Mouse (Mus musculus) mature B cell (primary cell): ENCODE data around the gene Tbx20.

Experiments used
- in situ Hi-C: fragments of 300-500 bp; cut with MboI; formaldehyde crosslinking; loops from 2 replicates; pipeline ENCODE4 v1.14.3; 2019

The Tbx20 gene

GRCm38 (mm10) chr9:24774160-24774969 lies at the start of gene Tbx20:
Gene Tbx20, minus strand, starts transcription at chr9:24774303.
- in situ Hi-C loops, result no loop called here

GRCm38 (mm10) chr9:24818511-24818910 lies 44.4 kb upstream of the Tbx20 start:
- in situ Hi-C loops, result no loop called here

GRCm38 (mm10) chr9:24812461-24812860 lies 38.4 kb upstream of the Tbx20 start:
- in situ Hi-C loops, result no loop called here

- in situ Hi-C loops, result no loop called here
Observed at GRCm38 (mm10) chr9:24792110-24792509, 18.0 kb upstream of the Tbx20 start.

GRCm38 (mm10) chr9:24789396-24789795 lies 15.3 kb upstream of the Tbx20 start:
- in situ Hi-C loops, result no loop called here

- in situ Hi-C loops, result no loop called here
Observed at GRCm38 (mm10) chr9:24782338-24782737, 8.2 kb upstream of the Tbx20 start.

- in situ Hi-C loops, result no loop called here
Observed at GRCm38 (mm10) chr9:24780929-24781441, 6.9 kb upstream of the Tbx20 start.

- in situ Hi-C loops, result no loop called here
Observed at GRCm38 (mm10) chr9:24780391-24780928, 6.4 kb upstream of the Tbx20 start.

- in situ Hi-C loops, result no loop called here
Observed at GRCm38 (mm10) chr9:24779975-24780374, 5.9 kb upstream of the Tbx20 start.

GRCm38 (mm10) chr9:24778571-24778970 lies 4.5 kb upstream of the Tbx20 start:
- in situ Hi-C loops, result no loop called here

GRCm38 (mm10) chr9:24777961-24778360 lies 3.9 kb upstream of the Tbx20 start:
- in situ Hi-C loops, result no loop called here

- in situ Hi-C loops, result no loop called here
Observed at GRCm38 (mm10) chr9:24777176-24777895, 3.2 kb upstream of the Tbx20 start.

- in situ Hi-C loops, result no loop called here
Observed at GRCm38 (mm10) chr9:24776487-24776886, 2.4 kb upstream of the Tbx20 start.

- in situ Hi-C loops, result no loop called here
Observed at GRCm38 (mm10) chr9:24775567-24775966, 1.5 kb upstream of the Tbx20 start.

- in situ Hi-C loops, result no loop called here
Observed at GRCm38 (mm10) chr9:24775001-24775400, 898 bp upstream of the Tbx20 start.

GRCm38 (mm10) chr9:24773669-24774068 lies 434 bp downstream of the Tbx20 start:
- in situ Hi-C loops, result no loop called here

- in situ Hi-C loops, result no loop called here
Observed at GRCm38 (mm10) chr9:24773171-24773570, 932 bp downstream of the Tbx20 start.

GRCm38 (mm10) chr9:24772431-24773120 lies 1.5 kb downstream of the Tbx20 start:
- in situ Hi-C loops, result no loop called here

GRCm38 (mm10) chr9:24771713-24772112 lies 2.4 kb downstream of the Tbx20 start:
- in situ Hi-C loops, result no loop called here

GRCm38 (mm10) chr9:24770941-24771405 lies 3.1 kb downstream of the Tbx20 start:
- in situ Hi-C loops, result no loop called here

GRCm38 (mm10) chr9:24770149-24770940 lies 3.8 kb downstream of the Tbx20 start:
- in situ Hi-C loops, result no loop called here
